Mouse (Mus musculus): Measurements from ENCODE around the gene Foxp1.

DNA sequence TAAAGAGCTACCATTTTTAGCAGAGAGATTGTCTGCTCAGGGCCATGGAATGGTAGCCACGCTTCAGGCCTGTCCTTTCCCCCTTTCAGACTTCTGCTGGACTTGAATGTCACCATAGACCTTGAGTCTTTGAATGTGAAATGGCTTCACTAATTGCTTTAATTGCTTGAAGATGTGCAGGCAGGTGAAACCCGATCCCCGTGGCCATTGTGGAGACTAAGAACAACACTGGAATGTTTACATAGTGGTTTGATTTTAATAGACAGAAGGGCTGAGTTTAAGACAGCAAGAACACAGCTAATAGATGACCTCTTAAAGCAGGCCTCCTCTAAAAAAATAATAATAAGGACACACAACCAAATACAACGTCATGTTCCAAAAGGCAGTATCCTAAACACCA, 422.7 kb downstream of the Foxp1 start:
- TF ChIP-seq CTCF (IDR thresholded peaks at IDR 0.05) (no peak), EP300 (IDR thresholded peaks at IDR 0.05) (no peak)
